Mouse (Mus musculus): ENCODE measurements around the gene Ctla2b.

- TF ChIP-seq POLR2A (IDR thresholded peaks at IDR 0.05; ENCODE audit: insufficient read depth, low read depth, low read length): no peak
- no peak for TF ChIP-seq CTCF (IDR thresholded peaks at IDR 0.05; ENCODE audit: insufficient read depth, low read depth, low read length)
These were observed 1.7 kb downstream of the Ctla2b start for GRCm38 (mm10) chr13:60895406-60896160.

Data from olfactory bulb, adult 2 months (tissue).